Mouse (Mus musculus) forebrain, embryonic 15.5 days (tissue): ENCODE measurements around the gene Tmem131. TPM values are rescaled to one million over a fixed set of nuclear protein-coding genes. Genes with fewer than 3 reads are reported as not detected.
A peak's percentile ranks its signal among the peaks of the same experiment; 100 is the strongest.

Source experiments
- ATAC-seq: fragments of 200-750 bp; cut with Nextera tagmentation; replicated peaks from 2 replicates; pipeline ENCODE4 v1.8.0; 2017; ENCODE audit warnings: mild to moderate bottlenecking, moderate TSS enrichment, moderate library complexity
- H3K27ac ChIP-seq: fragments of 300-500 bp; sonication (generic); replicated peaks from 2 replicates; pipeline ENCODE4 v1.5.1; 2015; ENCODE audit warnings: mild to moderate bottlenecking, inconsistent platforms
- H3K27me3 ChIP-seq: fragments of 300-500 bp; sonication (generic); 2 replicates; pipeline ENCODE4 v1.6.1; 2015; ENCODE audit warnings: inconsistent platforms
- H3K36me3 ChIP-seq: fragments of 300-500 bp; sonication (generic); 2 replicates; pipeline ENCODE4 v1.6.1; 2015; ENCODE audit warnings: mild to moderate bottlenecking, inconsistent platforms
- H3K4me1 ChIP-seq: fragments of 300-500 bp; sonication (generic); 2 replicates; pipeline ENCODE4 v1.6.1; 2015; ENCODE audit warnings: inconsistent platforms
- H3K4me2 ChIP-seq: fragments of 300-500 bp; sonication (generic); replicated peaks from 2 replicates; pipeline ENCODE4 v1.6.1; 2015; ENCODE audit warnings: mild to moderate bottlenecking, inconsistent platforms
- H3K4me3 ChIP-seq: fragments of 300-500 bp; sonication (generic); 2 replicates; pipeline ENCODE4 v1.5.1; 2015; ENCODE audit warnings: mild to moderate bottlenecking, inconsistent platforms
- H3K9ac ChIP-seq: fragments of 300-500 bp; sonication (generic); replicated peaks from 2 replicates; pipeline ENCODE4 v1.6.1; 2015; ENCODE audit warnings: mild to moderate bottlenecking, inconsistent platforms
- H3K9me3 ChIP-seq: fragments of 300-500 bp; sonication (generic); 2 replicates; pipeline ENCODE4 v1.6.1; 2016; ENCODE audit warnings: inconsistent platforms
- WGBS: fragments of 180-500 bp; shearing (Covaris S2); methylation state at CpG from one replicate; pipeline ENCODE4 v1.1.7; 2015; ENCODE audit warnings: mixed read lengths; 5-methylcytosine and 5-hydroxymethylcytosine counted together
- polyA plus RNA-seq: library from polyadenylated mRNA; unstranded; fragments of >200 nt; fragmentation: Nextera tagmentation; extraction: Ambion mirVana; gene quantifications from 2 replicates; pipeline ENCODE4 v1.2.1, GENCODE M21; 2015

The Tmem131 gene
- polyA plus RNA-seq, 1 experiment from 2014 or later: 13.0 TPM

DNA sequence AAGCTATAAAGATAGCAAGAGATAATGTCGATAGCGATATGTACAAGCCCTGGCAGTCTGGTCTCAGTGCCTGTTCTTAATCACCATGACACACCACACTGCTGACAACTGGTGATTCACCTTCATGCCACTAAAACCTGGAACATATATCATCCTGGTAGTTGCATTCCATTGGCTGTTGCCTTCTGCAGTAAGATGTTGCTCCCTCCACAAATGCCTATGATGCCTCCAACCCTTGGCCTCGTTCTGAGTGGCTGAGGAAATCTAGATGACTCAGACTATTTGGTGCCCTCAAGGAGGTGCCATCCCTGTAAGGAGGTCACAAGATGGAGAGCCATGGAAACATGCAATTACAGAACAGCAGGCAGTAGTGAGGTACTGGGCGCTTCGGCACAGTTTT is 22.4 kb upstream of the Tmem131 start:
- ATAC-seq: no peak
- WGBS: 92% methylated on average over 5 of the region's 5 CpGs

DNA sequence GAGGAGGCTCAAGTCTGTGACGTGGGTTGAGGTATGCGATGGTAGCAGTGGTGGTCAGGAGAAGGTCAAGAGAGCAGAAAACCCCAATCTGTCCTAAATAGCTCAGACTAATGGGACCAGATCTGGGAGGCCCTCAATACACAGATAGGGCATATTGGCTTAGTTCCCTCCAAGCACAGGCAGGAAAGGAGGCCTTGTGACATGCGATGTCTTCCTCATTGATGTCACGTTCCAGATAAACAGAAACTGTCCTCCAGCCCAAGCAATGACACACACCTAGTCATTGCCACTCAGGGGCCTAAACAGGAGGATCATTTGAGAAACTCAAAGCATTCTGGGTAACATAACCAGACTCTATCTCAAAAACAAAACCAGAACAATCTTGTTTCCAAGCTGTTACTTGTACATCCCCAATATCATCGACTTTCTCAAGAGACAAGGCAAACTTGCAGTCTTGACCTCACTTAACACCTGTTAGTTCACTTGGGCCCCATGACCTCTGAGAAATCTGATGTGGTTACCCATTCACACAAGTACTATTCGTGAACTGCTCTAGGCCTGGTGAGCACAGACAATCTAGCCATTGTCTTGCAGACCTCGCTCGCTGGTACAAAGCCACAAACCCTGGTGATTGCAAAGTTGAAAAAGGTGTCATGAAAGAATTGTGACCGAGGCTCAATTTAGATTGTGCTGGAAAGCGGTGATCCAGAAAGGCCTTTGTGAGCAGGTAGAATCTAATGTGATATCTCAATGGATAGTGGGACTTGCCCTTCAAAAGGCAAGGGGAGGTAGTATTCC is 19.1 kb upstream of the Tmem131 start:
- Histone ChIP-seq H3K9me3 (no peaks in the 10 kb centered on the region), H3K4me2 (no peak overlapping the region), H3K36me3 (no peaks in the 10 kb centered on the region), H3K27me3 (no peaks in the 10 kb centered on the region), H3K4me1 (no peaks in the 10 kb centered on the region), H3K9ac (no peak overlapping the region), H3K27ac (no peak overlapping the region), H3K4me3 (no peak overlapping the region)
- 69% methylated on average over 10 of the region's 10 CpGs for WGBS
- ATAC-seq: no peak

More for the DNA sequence above, 22.4 kb upstream of the Tmem131 start:
- H3K9me3 ChIP-seq: no peaks in the 10 kb centered on the region
- H3K9ac ChIP-seq: no peak overlapping the region
- no peaks in the 10 kb centered on the region for H3K36me3 ChIP-seq
- H3K27ac ChIP-seq: no peak overlapping the region
- H3K4me2 ChIP-seq: no peak overlapping the region
- H3K4me3 ChIP-seq: no peak overlapping the region
- no peaks in the 10 kb centered on the region for H3K27me3 ChIP-seq
- no peaks in the 10 kb centered on the region for H3K4me1 ChIP-seq

DNA sequence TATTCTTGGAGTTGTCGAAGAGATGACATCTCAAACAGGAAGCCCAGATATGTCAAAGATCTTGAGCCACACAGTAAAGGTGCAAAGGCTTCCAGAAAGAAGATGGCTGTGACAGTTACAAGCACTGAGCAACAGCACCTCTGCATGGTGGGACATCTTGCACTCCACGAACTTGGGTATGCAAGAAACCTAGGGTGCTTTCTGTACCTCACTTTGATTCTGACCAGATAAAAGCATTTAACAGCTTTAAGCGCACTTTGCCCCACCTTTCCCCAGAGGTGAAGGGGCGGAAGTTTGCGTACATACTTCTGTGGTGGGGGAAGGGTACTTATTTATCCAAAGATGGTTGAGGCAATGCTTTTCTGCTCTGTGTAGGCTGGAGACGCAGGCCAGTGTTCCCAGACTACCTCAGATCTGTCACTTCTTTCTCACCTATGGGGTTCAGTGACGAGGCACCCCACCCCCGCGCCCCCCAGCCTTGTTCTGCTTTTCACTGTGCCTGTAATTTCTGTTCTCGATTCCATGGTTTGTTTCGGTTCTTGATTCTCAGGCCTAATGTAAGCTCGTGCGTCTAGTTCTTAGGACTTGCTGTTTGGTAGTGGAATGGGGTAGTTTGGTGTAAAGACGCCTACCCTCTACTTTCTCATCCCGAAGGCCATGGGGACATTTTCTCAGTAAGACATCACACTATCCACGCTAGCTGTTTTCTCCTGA is 17.2 kb upstream of the Tmem131 start:
- Histone ChIP-seq H3K27me3 (no peaks in the 10 kb centered on the region), H3K27ac (no peak overlapping the region), H3K9me3 (no peaks in the 10 kb centered on the region), H3K4me2 (no peak overlapping the region), H3K4me3 (no peak overlapping the region), H3K9ac (no peak overlapping the region), H3K36me3 (no peaks in the 10 kb centered on the region), H3K4me1 (no peaks in the 10 kb centered on the region)
- no peak for ATAC-seq
- 95% methylated on average over 16 of the region's 16 CpGs for WGBS

- Histone ChIP-seq H3K27ac (no peak overlapping the region), H3K27me3 (no peaks in the 10 kb centered on the region), H3K9me3 (no peaks in the 10 kb centered on the region), H3K4me1 (peaks cover 5% of the 10 kb centered on the region; the same call in 1 of the 2 replicates), H3K4me2 (no peak overlapping the region), H3K9ac (no peak overlapping the region), H3K4me3 (no peak overlapping the region), H3K36me3 (no peaks in the 10 kb centered on the region)
- ATAC-seq: no peak
- 55% methylated on average over 7 of the region's 7 CpGs for WGBS
Observed at GRCm38 (mm10) chr1:36949591-36950184, 6.2 kb upstream of the Tmem131 start.

DNA sequence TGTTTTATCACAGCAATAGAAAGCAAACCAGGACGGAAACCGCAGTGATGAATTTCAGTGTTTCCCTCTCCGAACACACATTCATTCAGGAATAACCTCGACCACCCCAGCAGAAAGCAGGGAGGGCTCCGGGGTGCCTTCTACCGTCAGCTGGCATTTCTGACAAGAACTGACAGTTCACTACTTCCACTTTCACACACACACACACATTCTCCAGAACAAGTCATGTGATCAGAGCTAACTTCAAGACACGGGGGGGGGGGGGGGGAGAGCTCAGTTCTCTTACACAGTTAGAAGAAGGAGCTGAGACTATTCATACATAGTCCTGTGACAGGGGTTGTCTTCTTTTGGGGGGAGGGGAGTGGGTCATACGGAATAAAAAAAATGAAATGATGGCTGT is 4.0 kb upstream of the Tmem131 start:
- H3K9ac ChIP-seq: no peak overlapping the region

DNA sequence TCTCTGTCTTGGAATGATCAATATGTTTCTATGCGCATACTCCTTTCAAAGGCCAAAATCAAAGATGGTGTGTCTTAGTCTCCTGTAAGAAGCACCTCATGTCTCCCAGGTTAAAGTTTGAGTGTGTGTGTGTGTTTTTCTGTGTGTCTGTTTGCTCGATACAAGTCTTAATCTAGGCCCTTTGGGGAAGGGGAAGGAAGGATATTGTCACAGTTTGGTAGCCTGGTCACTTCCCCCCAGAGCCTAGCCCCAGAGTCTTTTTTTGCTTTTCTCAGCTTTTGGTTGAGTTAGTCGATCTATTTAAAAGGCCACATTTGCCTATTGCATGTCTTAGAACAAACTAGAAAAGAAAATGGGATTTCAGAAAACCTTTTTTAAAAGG is 3.1 kb downstream of the Tmem131 start:
- Histone ChIP-seq H3K9me3 (no peaks in the 10 kb centered on the region), H3K27ac (peak overlapping the region; percentile 95), H3K4me3 (peak overlapping the region; percentile 95), H3K4me2 (peak overlapping the region; percentile 51), H3K4me1 (peaks cover 30% of the 10 kb centered on the region), H3K27me3 (no peaks in the 10 kb centered on the region), H3K9ac (peak overlapping the region; percentile 88), H3K36me3 (no peaks in the 10 kb centered on the region)
- no peak for ATAC-seq
- WGBS: 46% methylated on average over 3 of the region's 3 CpGs

More for the DNA sequence above, 4.0 kb upstream of the Tmem131 start:
- WGBS: 82% methylated on average over 8 of the region's 8 CpGs
- no peaks in the 10 kb centered on the region for H3K27me3 ChIP-seq
- H3K27ac ChIP-seq: no peak overlapping the region
- peaks cover 5% of the 10 kb centered on the region; the same call in 1 of the 2 replicates for H3K4me1 ChIP-seq
- no peaks in the 10 kb centered on the region for H3K36me3 ChIP-seq
- no peak for ATAC-seq
- H3K4me3 ChIP-seq: no peak overlapping the region
- H3K9me3 ChIP-seq: no peaks in the 10 kb centered on the region
- no peak overlapping the region for H3K4me2 ChIP-seq

- ATAC-seq: peak; percentile 97
- Histone ChIP-seq H3K4me3 (peak overlapping the region; percentile 95), H3K4me2 (peak overlapping the region; percentile 57), H3K27ac (peak overlapping the region; percentile 95), H3K27me3 (no peaks in the 10 kb centered on the region), H3K9me3 (no peaks in the 10 kb centered on the region), H3K9ac (peak overlapping the region; percentile 88), H3K4me1 (peaks cover 36% of the 10 kb centered on the region), H3K36me3 (no peaks in the 10 kb centered on the region)
- under 1% methylated on average over 78 of the region's 79 CpGs for WGBS
Observed at GRCm38 (mm10) chr1:36939506-36940380, 3.7 kb downstream of the Tmem131 start.

- Histone ChIP-seq H3K9me3 (no peaks in the 10 kb centered on the region), H3K27ac (peak overlapping the region; percentile 95), H3K9ac (peak overlapping the region; percentile 88), H3K27me3 (no peaks in the 10 kb centered on the region), H3K4me3 (peak overlapping the region; percentile 95), H3K4me2 (peak overlapping the region; percentile 57), H3K36me3 (no peaks in the 10 kb centered on the region), H3K4me1 (peaks cover 40% of the 10 kb centered on the region)
- WGBS: 0% methylated on average over 44 of the region's 59 CpGs
- no peak; the same call in 1 of the 2 replicates for ATAC-seq
Observed at GRCm38 (mm10) chr1:36938801-36939286, 4.6 kb downstream of the Tmem131 start.

- ATAC-seq: no peak
- Histone ChIP-seq H3K36me3 (no peaks in the 10 kb centered on the region), H3K4me1 (peaks cover 40% of the 10 kb centered on the region), H3K9ac (peak overlapping the region; percentile 88), H3K4me3 (peak overlapping the region; percentile 95), H3K4me2 (peak overlapping the region; percentile 57), H3K27me3 (no peaks in the 10 kb centered on the region), H3K9me3 (no peaks in the 10 kb centered on the region), H3K27ac (peak overlapping the region; percentile 95; the same call in 1 of the 2 replicates)
- 2% methylated on average over 9 of the region's 9 CpGs for WGBS
Observed at GRCm38 (mm10) chr1:36938348-36938747, 5.1 kb downstream of the Tmem131 start.

DNA sequence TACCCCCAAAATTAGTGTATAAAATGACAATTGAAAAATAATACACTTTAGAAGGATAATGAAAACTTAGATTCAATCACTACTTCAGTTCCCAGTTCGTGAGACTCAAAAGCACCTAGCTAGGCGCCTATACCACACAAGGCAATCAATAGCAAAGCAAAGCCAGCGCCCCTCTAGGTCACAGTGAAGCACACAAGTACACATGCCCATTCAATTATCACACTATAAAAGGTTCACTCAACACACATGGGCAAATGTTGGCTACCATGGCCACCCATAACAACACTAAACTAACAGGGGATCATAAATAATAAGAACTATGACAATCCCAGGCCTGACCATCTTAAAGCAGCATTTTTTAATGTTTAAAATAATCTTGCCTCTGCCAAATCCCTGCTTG is 5.8 kb downstream of the Tmem131 start:
- Histone ChIP-seq H3K9me3 (no peaks in the 10 kb centered on the region), H3K9ac (no peak overlapping the region; the same call in 1 of the 2 replicates)

DNA sequence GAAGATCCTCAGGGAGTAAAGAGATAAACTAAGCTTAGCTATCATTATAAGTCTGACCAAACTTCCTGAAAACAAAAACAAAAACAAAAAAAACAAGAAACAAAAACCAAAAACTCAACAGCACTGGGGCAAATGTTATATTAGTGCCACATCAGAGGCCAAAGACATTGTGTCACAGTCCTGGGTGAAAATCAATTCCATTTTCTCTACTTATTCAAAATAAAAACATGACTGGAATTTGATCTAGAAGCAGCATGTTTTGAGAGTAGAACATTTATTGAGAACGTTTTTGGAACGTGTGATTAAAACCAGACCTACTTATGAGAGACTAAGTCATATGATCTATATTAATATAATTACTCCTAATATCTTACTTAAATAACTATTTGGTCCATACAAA is 6.5 kb downstream of the Tmem131 start:
- H3K27ac ChIP-seq: no peak overlapping the region
- no peak overlapping the region for H3K9ac ChIP-seq
- H3K36me3 ChIP-seq: no peaks in the 10 kb centered on the region
- peak overlapping the region; percentile 57; the same call in 1 of the 2 replicates for H3K4me2 ChIP-seq
- no peaks in the 10 kb centered on the region for H3K27me3 ChIP-seq
- no peak for ATAC-seq
- no peaks in the 10 kb centered on the region for H3K9me3 ChIP-seq
- H3K4me3 ChIP-seq: no peak overlapping the region
- H3K4me1 ChIP-seq: peaks cover 40% of the 10 kb centered on the region
- 88% methylated on average over 2 of the region's 2 CpGs for WGBS

More for the DNA sequence above, 5.8 kb downstream of the Tmem131 start:
- WGBS: 12% methylated on average over 3 of the region's 3 CpGs
- Histone ChIP-seq H3K4me3 (peak overlapping the region; percentile 95), H3K4me2 (peak overlapping the region; percentile 57), H3K36me3 (no peaks in the 10 kb centered on the region), H3K27ac (no peak overlapping the region), H3K27me3 (no peaks in the 10 kb centered on the region), H3K4me1 (peaks cover 40% of the 10 kb centered on the region)
- ATAC-seq: no peak
